Mouse (Mus musculus): ENCODE measurements around the gene Optn. TPM values are rescaled to one million over a fixed set of nuclear protein-coding genes. Genes with fewer than 3 reads are reported as not detected.
"Not testable (repeated sequence)": the region's sequence is repeated elsewhere in the genome, so short reads cannot be mapped to it uniquely, and the experiment has no call there.

Gene Optn
- total RNA-seq (2015; ENCODE audit: low replicate concordance) (111 and 123 TPM in 2 replicates), total RNA-seq (2017; ENCODE audit: low replicate concordance) (325 and 443 TPM in 2 replicates)

DNA sequence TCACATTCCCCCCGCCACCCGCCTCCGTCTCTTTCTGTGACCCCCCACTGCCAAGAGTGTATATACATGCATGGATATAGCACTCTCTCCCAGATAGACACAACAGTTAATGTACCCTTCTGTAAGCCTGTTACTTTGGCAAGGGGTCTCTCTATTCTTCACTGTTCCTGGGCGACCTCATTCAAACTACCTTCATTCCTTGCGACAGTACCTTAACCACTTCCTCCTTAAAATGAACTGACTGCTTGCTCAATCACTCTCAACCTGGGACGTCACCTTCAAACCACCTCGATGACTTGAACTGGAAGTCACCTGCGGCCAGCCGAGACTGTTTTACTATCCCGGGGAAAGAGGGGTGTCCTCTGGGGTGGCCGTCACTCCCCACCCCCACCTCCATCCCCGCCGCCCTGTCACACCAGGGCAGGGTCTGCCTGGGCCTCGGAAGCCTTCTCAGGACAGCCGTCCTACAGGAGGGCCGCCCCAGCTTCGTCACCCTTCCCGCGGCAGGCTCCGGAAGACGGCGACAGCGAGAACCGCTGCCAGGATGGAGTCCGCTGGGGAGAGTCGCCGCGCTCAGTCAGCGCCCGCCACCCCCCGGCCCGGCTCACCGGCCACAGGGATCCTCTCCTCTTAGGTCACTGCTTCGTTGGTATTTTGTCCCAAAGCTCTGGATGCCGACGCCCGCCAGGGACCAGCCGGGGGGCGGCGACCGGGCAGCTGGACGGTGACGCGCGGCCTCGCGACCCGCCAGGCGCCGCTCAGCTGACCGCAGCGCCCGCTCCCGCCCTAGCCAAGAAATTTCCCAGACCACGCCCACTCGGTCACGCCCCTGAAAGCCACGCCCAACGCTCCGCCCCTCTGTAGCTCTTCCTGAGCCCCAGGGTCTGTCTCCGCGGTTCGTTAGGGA is at the start of gene Optn:
Optn (minus strand) TSS at position 753 of the 907 bp plus-strand sequence.
- ATAC-seq (replicated peaks; ENCODE audit: low FRiP score, poor library complexity, severe bottlenecking): peak; percentile 88

DNA sequence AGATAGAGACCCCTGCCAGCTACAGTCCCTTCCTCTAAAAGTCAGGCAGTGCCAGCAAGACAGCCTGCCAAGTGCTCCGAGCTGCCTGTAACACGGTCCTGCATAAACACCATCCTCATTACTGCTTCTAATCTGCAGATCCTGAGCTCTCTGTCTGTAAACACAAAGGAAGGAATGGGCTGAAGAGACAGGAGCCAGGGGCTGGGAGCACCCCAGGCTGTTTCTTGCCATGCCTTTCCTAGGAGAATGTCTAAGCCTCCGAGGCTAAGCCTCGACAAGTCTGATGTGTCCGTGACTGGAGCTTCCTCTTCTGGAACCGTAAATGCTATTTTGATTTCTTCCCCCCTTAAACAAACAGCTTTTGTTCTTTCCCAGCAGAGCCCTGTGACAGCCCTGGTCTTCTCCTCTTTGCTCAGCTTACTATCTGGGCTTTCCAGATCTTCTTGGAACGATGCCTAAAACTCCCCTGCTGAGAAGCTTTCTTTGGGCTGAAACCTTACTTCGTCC is 49.0 kb upstream of the Optn start:
- ATAC-seq (replicated peaks; ENCODE audit: low FRiP score, poor library complexity, severe bottlenecking): no peak

DNA sequence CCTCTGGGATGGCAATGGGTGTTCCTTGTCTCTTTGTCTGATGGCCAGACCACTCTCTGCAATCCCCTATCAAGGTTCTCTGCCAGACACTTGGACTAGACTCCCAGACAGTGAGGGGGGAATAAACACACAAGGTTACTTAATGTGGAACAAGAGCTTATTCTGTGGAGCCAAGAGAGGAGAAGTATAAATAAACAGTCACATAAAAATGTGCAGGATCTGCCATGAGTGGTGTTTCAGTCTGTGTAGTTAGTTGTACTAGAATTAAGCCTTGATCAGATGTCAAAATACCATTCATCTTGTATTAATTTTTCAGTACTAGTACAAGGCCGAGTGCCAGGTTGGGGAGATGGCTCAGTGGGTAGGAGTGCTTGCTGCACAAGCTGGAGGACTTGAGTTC is 39.0 kb upstream of the Optn start:
- ATAC-seq (replicated peaks; ENCODE audit: low FRiP score, poor library complexity, severe bottlenecking): no peak

DNA sequence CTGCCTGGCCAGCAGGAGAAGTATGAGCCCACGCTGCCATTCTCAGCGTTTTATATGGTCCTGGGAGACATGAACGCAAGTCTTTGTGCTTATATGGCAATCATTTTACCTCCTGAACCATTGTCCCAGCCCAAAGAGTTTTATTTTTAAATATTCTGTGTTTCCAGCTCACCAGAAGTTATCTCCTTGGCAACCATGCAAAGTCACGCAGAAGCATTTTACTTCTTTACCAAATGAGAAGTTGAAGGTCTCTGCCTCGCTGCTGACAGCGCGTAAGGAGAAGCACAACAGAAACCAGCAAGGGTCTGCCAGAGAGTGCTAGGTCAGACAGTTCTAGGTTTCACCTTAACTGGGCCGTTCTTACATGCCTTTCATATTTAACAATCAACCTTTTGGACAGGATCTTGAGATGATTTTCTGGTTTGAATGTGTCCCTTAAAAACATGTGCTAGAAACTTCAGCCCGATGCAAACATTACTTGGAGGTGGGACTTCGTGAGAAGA is 37.9 kb upstream of the Optn start:
- ATAC-seq (replicated peaks; ENCODE audit: low FRiP score, poor library complexity, severe bottlenecking): no peak

DNA sequence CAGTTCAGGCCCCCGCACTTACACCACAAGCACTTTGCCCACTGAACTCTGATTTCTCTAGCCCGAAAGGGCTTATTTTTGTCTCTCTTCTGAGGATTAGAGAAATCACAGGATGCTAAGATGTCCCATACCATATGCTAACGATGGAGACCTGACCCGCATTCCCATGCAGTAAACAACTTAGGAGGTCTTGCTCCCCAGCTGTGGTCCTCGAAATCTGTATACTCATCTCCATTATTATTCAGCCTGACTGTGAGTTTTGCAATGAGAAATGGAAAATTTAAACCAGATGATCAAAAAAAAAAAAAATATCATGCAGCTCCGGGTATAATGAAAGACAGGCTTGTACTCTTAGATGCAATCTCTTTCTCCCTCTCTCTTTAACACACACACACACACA is 35.3 kb upstream of the Optn start:
- ATAC-seq (replicated peaks; ENCODE audit: low FRiP score, poor library complexity, severe bottlenecking): no peak

DNA sequence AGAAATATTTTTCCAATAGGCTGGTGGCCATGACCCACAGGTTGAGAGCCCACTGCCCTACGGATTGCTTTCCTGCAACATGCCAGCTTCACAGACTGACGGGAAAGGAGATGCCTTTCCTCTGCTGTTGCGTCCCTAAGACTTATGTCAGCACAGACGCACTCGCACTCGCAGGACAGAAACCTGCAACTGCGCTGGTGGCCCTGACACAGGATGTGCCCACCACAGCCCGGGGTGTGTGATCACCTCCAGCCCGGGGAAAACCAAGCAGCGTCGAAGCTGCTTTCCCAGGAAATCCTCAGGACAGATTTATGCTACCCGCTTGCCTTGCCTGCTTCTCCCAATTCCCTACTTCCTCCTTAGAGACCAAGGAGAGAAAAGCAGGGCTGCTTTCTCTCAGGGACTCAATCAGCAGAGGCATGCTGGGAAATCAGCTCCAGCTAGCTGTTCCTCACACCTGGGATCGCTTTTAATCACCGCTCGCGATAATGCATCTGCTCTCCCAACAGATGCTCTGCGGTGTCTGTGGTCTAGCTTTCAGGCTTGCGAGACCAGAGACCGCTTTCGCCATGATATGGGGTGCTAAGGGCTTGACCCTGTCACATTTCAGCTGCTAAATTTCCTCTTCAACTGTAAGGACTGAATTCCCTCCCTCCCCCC is 34.1 kb upstream of the Optn start:
- ATAC-seq (replicated peaks; ENCODE audit: low FRiP score, poor library complexity, severe bottlenecking): no peak

DNA sequence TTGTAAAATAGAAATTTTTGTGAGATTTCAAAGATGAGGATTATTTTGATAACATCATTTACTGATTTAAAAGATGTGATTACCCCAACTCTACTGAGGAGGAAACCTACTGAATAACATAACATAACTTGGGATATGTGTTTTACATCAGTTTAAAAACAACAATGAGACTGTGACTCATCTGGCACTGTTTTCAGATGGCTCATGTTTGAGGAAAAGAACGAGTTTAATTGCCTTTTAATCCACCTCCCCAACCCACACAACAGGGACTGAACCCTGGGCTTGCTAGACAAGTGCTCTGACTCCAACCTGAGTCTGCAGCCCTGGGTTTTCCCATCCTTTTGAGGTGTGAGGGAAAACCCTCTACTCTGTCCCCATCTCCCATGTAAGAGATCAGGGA is 31.5 kb upstream of the Optn start:
- no peak for ATAC-seq (replicated peaks; ENCODE audit: low FRiP score, poor library complexity, severe bottlenecking)

DNA sequence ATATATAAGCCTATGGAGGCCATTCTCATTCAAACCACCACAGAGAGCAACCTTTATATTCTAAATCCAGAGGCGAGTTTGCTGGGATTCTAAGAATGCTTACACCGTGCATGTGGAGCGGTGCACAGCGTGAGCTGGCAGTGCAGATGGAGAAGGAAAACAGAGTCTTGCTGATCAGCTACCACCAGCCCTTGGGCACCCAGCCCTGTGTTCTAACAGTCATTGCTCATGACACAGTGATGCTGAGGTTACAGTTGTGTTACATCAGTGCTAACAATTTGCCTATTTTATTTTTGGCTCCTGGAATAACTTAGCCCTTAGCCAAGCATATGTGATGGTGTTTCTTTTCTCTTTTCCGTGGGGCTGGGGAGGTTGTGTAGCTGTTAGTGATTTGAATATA is 31.0 kb upstream of the Optn start:
- no peak for ATAC-seq (replicated peaks; ENCODE audit: low FRiP score, poor library complexity, severe bottlenecking)

DNA sequence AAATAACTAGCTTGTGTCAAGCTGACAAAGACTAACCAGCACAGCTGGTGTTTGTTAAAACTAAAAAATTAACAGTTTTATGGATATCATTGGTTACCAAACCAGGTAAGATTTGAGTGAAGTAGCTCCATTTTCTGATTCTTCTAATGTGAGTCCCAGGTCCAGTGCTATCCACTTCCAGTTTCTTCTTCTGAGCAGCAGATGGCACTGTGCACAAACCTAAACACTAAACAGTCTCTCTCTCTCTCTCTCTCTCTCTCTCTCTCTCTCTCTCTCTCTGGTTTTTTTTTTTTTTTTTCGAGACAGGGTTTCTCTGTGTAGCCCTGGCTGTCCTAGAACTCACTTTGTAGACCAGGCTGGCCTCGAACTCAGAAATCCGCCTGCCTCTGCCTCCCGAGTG is 26.5 kb upstream of the Optn start:
- ATAC-seq (replicated peaks; ENCODE audit: low FRiP score, poor library complexity, severe bottlenecking): not testable (repeated sequence)

DNA sequence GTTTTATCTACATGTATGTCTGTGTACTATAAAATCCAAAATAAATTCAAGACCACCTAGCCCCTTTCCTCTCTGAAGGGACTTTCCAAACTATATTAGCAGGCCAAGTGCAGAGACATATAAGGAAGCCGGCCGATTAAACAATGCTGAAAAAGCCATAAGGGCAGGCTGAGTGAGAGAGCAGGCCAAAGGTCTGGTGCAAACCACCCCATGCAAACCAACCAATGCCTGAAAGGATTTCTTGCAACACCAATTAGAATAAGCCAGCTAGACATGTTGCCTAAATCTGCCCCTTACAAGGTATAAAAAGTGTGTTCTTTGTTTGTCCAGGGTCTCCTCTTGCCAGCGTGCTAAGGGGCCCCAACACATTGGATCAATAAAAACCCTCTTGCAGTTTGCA is 23.8 kb upstream of the Optn start:
- no peak for ATAC-seq (replicated peaks; ENCODE audit: low FRiP score, poor library complexity, severe bottlenecking)

DNA sequence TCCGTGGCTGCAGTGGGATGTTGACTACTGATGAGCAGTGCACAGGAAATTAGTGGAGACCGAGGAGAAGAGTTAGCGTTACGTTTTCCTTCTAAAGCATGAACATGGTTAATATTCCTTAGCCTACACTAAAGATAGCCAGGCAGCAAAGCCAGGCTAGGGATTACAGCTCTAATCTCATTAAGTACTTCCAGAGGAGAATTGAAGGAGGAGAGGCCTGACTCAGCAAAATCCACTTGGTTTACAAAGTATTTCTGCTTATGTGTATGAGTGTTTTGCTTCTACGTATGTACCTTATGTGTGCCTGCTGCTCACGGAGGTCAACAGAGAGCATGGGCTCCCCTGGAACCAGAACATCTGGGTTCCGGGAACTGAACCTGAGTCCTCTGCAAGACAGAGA is 19.9 kb upstream of the Optn start:
- no peak for ATAC-seq (replicated peaks; ENCODE audit: low FRiP score, poor library complexity, severe bottlenecking)

DNA sequence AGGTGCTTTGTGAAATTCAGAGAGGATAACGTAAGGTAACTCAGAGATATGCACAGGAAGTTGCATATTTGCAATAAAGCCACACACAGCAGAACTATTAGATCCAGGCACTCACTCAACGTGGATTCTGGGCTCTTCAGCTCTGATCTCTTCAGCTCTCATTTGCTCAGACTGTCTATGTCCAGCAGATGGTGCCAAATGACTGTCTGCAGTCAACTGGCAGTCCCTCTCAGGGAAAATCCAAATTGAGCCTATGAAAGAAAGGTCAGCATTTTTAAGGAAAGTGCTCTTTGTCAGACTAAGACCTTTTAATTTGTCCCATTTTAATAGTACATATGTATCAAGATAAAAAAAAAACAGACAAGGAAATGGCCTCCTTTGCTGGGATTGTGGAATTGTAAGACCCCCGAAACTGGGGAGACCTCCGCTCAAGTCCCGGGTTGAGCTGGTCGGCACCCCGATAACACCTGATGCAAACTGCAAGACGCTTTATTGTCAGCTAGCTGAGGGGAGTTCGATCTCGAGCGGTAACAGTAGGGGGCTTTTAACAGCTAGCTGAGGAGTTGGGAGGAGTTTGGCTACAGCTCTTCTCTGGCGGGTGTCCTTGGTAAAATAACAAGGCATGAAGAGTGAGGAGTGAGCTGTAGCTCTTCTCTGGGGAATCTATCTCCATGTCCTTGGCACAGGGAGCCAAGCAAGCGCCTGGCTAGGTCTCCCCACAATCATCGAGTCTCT is 16.4 kb upstream of the Optn start:
- ATAC-seq (replicated peaks; ENCODE audit: low FRiP score, poor library complexity, severe bottlenecking): peak; percentile 53

DNA sequence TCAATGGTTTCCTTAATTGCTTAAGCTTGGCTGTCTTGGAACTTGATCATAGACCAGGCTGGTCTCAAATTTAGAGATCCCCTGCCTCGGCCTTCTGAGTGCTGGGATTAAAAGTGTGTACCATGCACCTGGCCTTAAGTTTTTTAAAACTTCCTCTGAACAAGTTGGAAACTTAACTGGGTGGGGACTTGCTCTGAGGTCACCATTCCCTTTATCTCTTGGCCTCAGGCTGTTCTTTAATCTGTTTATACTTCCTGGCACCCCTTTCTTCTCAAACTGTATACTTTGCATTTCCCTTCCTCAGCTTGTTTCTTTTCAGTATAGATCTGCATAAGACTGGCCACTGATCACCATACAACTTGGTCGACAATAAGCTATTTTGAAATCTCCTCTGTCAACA is 14.1 kb upstream of the Optn start:
- ATAC-seq (replicated peaks; ENCODE audit: low FRiP score, poor library complexity, severe bottlenecking): peak; percentile 91

DNA sequence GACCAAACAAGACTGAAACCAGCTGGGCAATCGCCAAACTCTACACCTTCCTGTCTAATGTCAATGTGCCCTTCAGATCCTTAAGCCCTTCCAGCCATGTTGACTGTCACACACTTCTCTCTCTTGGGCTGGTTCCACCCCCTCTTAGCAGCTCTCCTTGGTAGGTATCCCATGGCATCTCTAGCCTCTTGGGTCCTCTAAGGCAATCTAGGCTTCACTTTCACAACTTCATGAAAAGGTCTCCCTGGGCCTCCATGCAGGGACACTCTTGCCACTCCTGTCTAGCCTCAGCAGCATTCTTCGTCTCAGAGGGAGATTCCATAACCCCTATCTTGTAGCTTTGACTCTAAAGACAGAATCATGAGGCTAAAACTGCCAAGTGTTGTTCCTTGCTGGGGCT is 13.6 kb upstream of the Optn start:
- ATAC-seq (replicated peaks; ENCODE audit: low FRiP score, poor library complexity, severe bottlenecking): peak; percentile 40

DNA sequence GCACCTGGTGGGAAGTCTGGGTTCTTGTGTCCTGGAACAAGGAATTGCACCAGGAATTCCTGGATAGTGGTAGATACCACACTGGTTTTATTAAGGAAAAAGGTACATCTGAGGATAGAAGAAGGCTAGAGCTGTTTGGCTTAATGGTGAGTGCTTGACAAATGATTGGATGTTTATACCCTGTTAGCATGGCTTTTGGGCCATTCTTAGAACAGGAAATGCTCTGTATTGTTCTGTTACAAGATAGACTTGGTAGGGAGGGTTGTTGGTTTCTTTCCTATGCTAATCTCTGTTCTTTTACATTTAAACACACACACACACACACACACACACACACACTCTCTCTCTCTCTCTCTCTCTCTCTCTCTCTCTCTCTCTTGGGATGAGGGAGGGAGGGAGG is 12.0 kb upstream of the Optn start:
- ATAC-seq (replicated peaks; ENCODE audit: low FRiP score, poor library complexity, severe bottlenecking): no peak

DNA sequence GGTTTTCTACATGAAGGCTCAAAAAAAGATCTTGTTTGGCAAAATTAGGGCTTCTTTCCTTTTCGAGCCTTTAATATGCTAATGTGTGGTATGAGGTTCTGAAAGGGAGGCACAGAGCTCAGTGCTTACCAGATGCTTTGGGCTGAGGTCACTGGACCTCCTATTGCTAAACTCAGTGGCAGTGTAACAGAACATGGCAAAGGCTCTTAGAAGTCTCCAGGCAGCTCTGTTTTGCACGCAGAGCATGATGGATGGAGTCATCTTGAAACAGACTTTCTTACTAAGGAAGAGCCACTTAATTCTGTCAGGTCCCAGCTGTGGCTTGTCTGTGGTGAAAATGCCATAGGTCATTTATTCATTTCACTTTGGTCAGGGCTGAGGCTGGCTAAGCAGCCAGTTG is 11.6 kb upstream of the Optn start:
- no peak for ATAC-seq (replicated peaks; ENCODE audit: low FRiP score, poor library complexity, severe bottlenecking)

DNA sequence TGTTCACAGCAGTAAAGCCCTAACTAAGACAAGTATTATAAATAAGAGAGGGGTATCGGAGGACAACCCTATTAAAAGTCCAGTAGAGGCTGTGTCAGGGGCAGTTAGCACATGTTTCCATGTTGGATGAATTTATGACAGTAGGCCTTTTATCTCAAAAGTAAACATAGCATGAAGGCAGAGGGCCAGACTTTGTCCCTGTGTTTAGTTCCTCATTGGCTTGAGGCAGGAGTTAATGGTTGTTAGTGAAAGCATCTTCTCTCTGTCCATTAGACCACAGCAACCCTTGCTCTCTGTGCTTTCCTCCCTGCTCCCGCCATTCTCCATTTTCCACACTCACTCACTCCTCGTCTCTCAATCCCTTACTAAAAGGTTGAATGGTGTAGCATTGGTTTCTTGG is 9.9 kb upstream of the Optn start:
- no peak for ATAC-seq (replicated peaks; ENCODE audit: low FRiP score, poor library complexity, severe bottlenecking)

DNA sequence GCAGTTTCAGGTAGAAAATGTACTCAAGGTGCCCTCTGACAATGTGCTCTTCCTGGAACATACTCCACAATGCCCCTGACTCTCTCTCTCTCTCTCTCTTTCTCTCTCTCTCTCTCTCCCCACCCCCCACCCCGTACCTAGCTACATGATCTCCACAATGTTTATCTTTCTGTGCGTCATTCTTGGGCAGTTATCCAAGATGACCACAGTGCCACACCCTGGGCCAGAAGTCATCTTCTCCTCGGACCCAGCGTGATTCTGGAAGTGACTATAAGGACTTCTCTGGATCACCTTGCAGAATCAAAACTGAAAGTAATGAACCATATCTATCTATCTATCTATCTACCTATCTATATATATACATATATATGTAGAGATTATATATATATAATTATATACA is 4.1 kb upstream of the Optn start:
- 0 out of 2 replicates have a peak, but pooled peaks have one; percentile 41 for ATAC-seq (replicated peaks; ENCODE audit: low FRiP score, poor library complexity, severe bottlenecking)

DNA sequence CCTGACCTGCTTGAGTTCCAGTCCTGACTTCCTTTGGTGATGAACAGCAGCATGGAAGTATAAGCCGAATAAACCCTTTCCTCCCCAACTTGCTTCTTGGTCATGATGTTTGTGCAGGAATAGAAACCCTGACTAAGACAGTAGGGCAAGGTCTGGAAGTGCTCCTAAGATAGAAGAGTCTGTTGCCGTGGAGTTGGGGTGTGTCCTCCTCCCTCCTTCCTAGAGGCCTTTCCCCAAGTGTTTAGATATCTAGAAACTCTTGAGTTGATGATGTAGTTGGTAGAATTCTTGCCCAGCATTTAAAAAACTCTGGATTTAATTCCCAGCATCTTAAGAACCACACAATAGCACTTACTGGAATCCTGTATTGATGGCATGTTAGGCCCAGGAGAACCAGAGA is 3.4 kb upstream of the Optn start:
- peak; percentile 60 for ATAC-seq (replicated peaks; ENCODE audit: low FRiP score, poor library complexity, severe bottlenecking)

DNA sequence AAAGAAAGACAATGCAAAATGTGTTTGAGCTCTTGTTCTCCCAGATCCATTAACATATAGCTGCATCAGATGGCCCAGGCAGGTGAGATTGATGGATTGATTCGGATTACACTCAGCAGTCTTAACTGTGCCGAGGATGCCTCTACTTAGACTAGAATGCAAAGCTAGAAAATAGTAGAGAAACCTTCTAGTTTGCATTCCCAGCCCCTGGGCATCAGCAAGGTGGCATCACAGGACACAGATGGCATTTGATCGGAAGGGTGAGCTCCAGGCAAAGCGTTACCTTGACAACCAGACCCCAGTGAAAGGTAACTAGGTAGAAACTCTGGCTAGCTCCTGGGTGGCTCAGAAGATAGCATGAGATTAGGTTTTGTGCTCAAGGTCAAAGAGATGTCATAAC is 396 bp upstream of the Optn start:
- peak; percentile 9; the same call in 1 of the 2 replicates for ATAC-seq (replicated peaks; ENCODE audit: low FRiP score, poor library complexity, severe bottlenecking)
